Mouse (Mus musculus) small intestine, adult 2 months (tissue): ENCODE results near the gene Tgm1.

ENCODE experiments used
- CTCF ChIP-seq: fragments of 200-500 bp; IDR thresholded peaks from 2 replicates; pipeline ENCODE4 v1.5.1; 2012; ENCODE audit warnings: low read depth, mild to moderate bottlenecking, control low read depth, inconsistent platforms, low read length, moderate library complexity, mixed read lengths; ENCODE audit not compliant: insufficient replicate concordance, insufficient read length; ENCODE audit errors: extremely low read depth
- POLR2A ChIP-seq: fragments of 200-500 bp; IDR thresholded peaks from 2 replicates; pipeline ENCODE4 v1.6.1; 2012; ENCODE audit warnings: low read depth, mild to moderate bottlenecking, control low read depth, inconsistent platforms, low read length, moderate library complexity

DNA sequence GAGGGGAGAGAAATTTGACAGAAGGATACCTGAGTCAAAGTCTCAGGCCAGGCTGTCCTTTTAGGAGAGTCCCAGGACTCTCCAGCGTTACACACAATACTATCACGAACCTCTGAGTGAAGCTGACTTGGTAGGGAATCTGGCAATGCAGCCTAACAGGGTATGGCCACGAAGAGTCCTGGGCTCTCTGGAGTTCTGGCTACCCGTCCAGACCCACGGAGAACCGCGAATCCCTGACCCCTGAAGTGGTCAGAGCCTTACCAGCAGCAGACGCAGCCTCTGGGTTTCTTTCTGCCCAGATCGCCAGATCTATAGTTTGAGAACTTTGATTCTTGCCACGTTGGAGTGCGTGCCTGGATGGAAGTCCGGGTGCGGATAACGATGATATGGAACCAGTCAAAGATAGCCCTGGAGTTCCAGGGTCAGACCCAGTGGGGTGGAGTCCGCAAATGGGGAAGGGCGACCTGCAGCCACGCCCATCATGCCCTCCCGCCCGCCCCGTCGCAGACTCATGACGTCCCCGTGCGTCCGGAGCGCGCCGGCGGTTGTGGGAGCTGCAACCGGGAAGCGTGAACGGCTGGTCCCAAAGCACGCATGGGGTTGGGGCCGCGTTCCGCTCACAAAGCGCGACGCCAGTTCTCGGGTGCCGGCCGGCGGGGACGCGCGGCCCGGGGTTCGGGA, 31.6 kb upstream of the Tgm1 start, which contains the start of the genes Dhrs1 and Nop9:
- TF ChIP-seq CTCF (no peak), POLR2A (peak; percentile 76)
